ENCODE assay signal across 9 mouse cellular contexts in genomic region chr2:154817788-154818187, GRCm38 (mm10). TPM values are rescaled to one million over a fixed set of nuclear protein-coding genes. Genes with fewer than 3 reads are reported as not detected.
DNase-seq lines count a peak whose midpoint lies in the region; ATAC-seq and TF ChIP-seq lines count a peak whose summit lies in the region.
"Had no signal": no experiment of that assay in that cellular context is flagged by ENCODE, and none has a peak within 500 bp of the region (broad histone marks: within the 10 kb centered on the region; RNA-seq: fewer than 3 reads in every experiment).

No protein-coding gene starts in this region.

- CTCF ChIA-PET in Patski (lab: Charles Lee), result interaction anchor here (0.7 to 2.1 kb wide), 7 partner anchors 14 to 115 kb away, joined by 3 to 11 read pairs (median 4); no protein-coding TSS in a partner anchor

- peak; percentile 29 for DNase-seq in kidney, adult 18-20 months
- DNase-seq in Patski (ENCODE audit: low read depth, low spot score), result no peak
- DNase-seq in cerebellum, postnatal 10 days, result peak; percentile 76 to 77
- DNase-seq in kidney, postnatal 10 days, result peak; percentile 61
- peak; percentile 21 to 42 for DNase-seq in lung, adult 18-20 months
- DNase-seq in right cerebral cortex, postnatal 36 days (ENCODE audit: low spot score in 2 of 2), result peak; percentile 7 to 18
- DNase-seq in Muller cell, postnatal 12 days (ENCODE audit: inconsistent ontology term), result no peak

- POLR2A ChIA-PET in Patski (lab: Charles Lee), result no interaction called here

- in situ Hi-C loops in Patski (cut with MboI; ENCODE audit: low pct_unique_long_range_greater_than_20kb), result no loop called here

- peaks cover 16% of the 10 kb centered on the region; the same call in 1 of the 2 replicates for H3K4me1 ChIP-seq in kidney, embryonic 14.5 days (ENCODE audit: control insufficient read depth, insufficient read depth, low read length)

- WGBS in kidney, embryonic 14.5 days, result 39% methylated on average over 1 of the region's 1 CpGs

- no peak overlapping the region for H3K4me2 ChIP-seq in kidney, embryonic 14.5 days (replicated peaks; ENCODE audit: low read depth, low read length)

- H3K9ac ChIP-seq in kidney, embryonic 14.5 days (ENCODE audit: low read depth, low read length), result no peak overlapping the region

- no peaks in the 10 kb centered on the region for H3K9me3 ChIP-seq in kidney, embryonic 14.5 days (ENCODE audit: control insufficient read depth, low read length)

- H3K27ac ChIP-seq in kidney, embryonic 14.5 days (ENCODE audit: low read depth, low read length), result no peak overlapping the region
- H3K27ac ChIP-seq: macrophage had no signal

- no peaks in the 10 kb centered on the region; the same call in 1 of the 2 replicates for H3K36me3 ChIP-seq in kidney, embryonic 14.5 days (ENCODE audit: control insufficient read depth, insufficient read depth, low read length)

- ATAC-seq in kidney, embryonic 14.5 days (ENCODE audit: low FRiP score, low TSS enrichment), result no peak
- ATAC-seq in Patski, result no peak

- TF ChIP-seq CTCF in Patski (IDR thresholded peaks at IDR 0.05), result peak; percentile 51

- no peak overlapping the region for H3K4me3 ChIP-seq in kidney, embryonic 14.5 days (ENCODE audit: low read length)

- H3K27me3 ChIP-seq in kidney, embryonic 14.5 days (ENCODE audit: control insufficient read depth, insufficient read depth, low read length), result no peaks in the 10 kb centered on the region
- H3K27me3 ChIP-seq in Patski, result no peaks in the 10 kb centered on the region

RNA-seq across cellular contexts. Expression of gene a, which starts 26.6 kb away (rescaled TPM):
- not detected in 2 replicates for polyA plus RNA-seq in kidney, embryonic 14.5 days (2014; fragmentation: Nextera tagmentation; extraction: Ambion mirVana)
- polyA plus RNA-seq in Patski (2021), result not detected
- polyA plus RNA-seq: macrophage had no signal

RNA-seq across cellular contexts. Expression of gene Raly, which starts 26.9 kb away (rescaled TPM):
- 68.8 and 310 TPM in 2 replicates for polyA plus RNA-seq in kidney, embryonic 14.5 days (2014; fragmentation: Nextera tagmentation; extraction: Ambion mirVana)
- 237 TPM for polyA plus RNA-seq in Patski (2021)

RNA-seq across cellular contexts. Expression of gene Gm14214, which starts 48.0 kb away (rescaled TPM):
- not detected in 2 replicates for polyA plus RNA-seq in kidney, embryonic 14.5 days (2014; fragmentation: Nextera tagmentation; extraction: Ambion mirVana)
- polyA plus RNA-seq in Patski (2021), result not detected
- polyA plus RNA-seq: macrophage had no signal

Comparison
In these comparisons a context has a peak if more than half of its experiments do, and no peak if none do; other contexts are left out.
1. DNase-seq: peak in kidney, adult 18-20 months (single experiment), cerebellum, postnatal 10 days (2 of 2), kidney, postnatal 10 days (single experiment), lung, adult 18-20 months (2 of 2) and right cerebral cortex, postnatal 36 days (2 of 2); none in Patski (single experiment) and Muller cell, postnatal 12 days (single experiment).